Mouse (Mus musculus) neural tube, postnatal 0 days (tissue): ENCODE data around the gene Tmem176a. TPM values are rescaled to one million over a fixed set of nuclear protein-coding genes. Genes with fewer than 3 reads are reported as not detected.

Experiments
- polyA plus RNA-seq: library from polyadenylated mRNA; unstranded; fragments of >200 nt; fragmentation: Nextera tagmentation; extraction: Ambion mirVana; gene quantifications from 2 replicates; pipeline ENCODE4 v1.2.1, GENCODE M21; 2015

Gene Tmem176a
- 85.7 and 92.0 TPM in 2 replicates for polyA plus RNA-seq

GRCm38 (mm10) chr6:48840371-48840969 lies at the start of gene Tmem176a:
Tmem176a (plus strand) TSS chr6:48840919.

GRCm38 (mm10) chr6:48840973-48841625 lies 380 bp downstream of the Tmem176a start, which contains the start of gene Tmem176b:
Tmem176b (minus strand) TSS chr6:48841496.

GRCm38 (mm10) chr6:48872596-48872995 lies 31.9 kb downstream of the Tmem176a start, which contains the start of gene Aoc1:
Aoc1 (plus strand) TSS chr6:48872896.

Other genes starting within 250 kb of the Tmem176a start
- gene Repin1, start 247.0 kb upstream of the Tmem176a start, polyA plus RNA-seq = 33.1 and 38.6 TPM in 2 replicates
- gene Gm44965, start 247.0 kb upstream of the Tmem176a start, polyA plus RNA-seq = not detected in 2 replicates
- 7.1 and 7.3 TPM in 2 replicates for gene Zfp775, start 238.9 kb upstream of the Tmem176a start, polyA plus RNA-seq
- 38.7 and 38.8 TPM in 2 replicates for gene AI854703, start 214.2 kb upstream of the Tmem176a start, polyA plus RNA-seq
- gene Gimap8, start 193.7 kb upstream of the Tmem176a start, polyA plus RNA-seq = 0.36 and 0.50 TPM in 2 replicates
- 1.0 and 1.2 TPM in 2 replicates for gene Gimap9, start 164.8 kb upstream of the Tmem176a start, polyA plus RNA-seq
- gene Gimap4, start 156.4 kb upstream of the Tmem176a start, polyA plus RNA-seq = 0.57 and 0.62 TPM in 2 replicates
- 5.7 and 6.9 TPM in 2 replicates for gene Gimap6, start 132.7 kb upstream of the Tmem176a start, polyA plus RNA-seq
- 0.68 TPM in 1 of 2 replicates, not detected in the other for gene Gm28053, start 122.3 kb upstream of the Tmem176a start, polyA plus RNA-seq
- not detected in 2 replicates for gene Gimap7, start 122.3 kb upstream of the Tmem176a start, polyA plus RNA-seq
- gene Gimap1, start 101.9 kb upstream of the Tmem176a start, polyA plus RNA-seq = 5.9 and 8.2 TPM in 2 replicates
- gene Gimap5, start 94.7 kb upstream of the Tmem176a start, polyA plus RNA-seq = 1.7 and 2.2 TPM in 2 replicates
- gene Gimap3, start 70.1 kb upstream of the Tmem176a start, polyA plus RNA-seq = not detected in 2 replicates
- 178 and 196 TPM in 2 replicates for gene Tmem176b, start 577 bp downstream of the Tmem176a start, polyA plus RNA-seq
- not detected in 2 replicates for gene Aoc1, start 32.0 kb downstream of the Tmem176a start, polyA plus RNA-seq
- gene 1600015I10Rik, start 89.0 kb downstream of the Tmem176a start, polyA plus RNA-seq = not detected in 2 replicates
- not detected in 2 replicates for gene Doxl2, start 134.0 kb downstream of the Tmem176a start, polyA plus RNA-seq
- not detected in 2 replicates for gene Svs1, start 145.9 kb downstream of the Tmem176a start, polyA plus RNA-seq
- gene Gpnmb, start 195.6 kb downstream of the Tmem176a start, polyA plus RNA-seq = 0.13 and 0.40 TPM in 2 replicates
- gene Malsu1, start 232.9 kb downstream of the Tmem176a start, polyA plus RNA-seq = 89.1 and 110 TPM in 2 replicates